Mouse (Mus musculus): ENCODE results near the gene Wdfy2. TPM values are rescaled to one million over a fixed set of nuclear protein-coding genes. Genes with fewer than 3 reads are reported as not detected.
A peak's percentile ranks its signal among the peaks of the same experiment; 100 is the strongest.

Wdfy2 gene
- 16.9 and 18.2 TPM in 2 replicates for polyA plus RNA-seq (2014; fragmentation: Nextera tagmentation; extraction: Ambion mirVana)

GRCm38 (mm10) chr14:62837641-62838252, at the start of gene Wdfy2:
Gene Wdfy2, plus strand, starts transcription at chr14:62837678.
- Histone ChIP-seq H3K4me1 (ENCODE audit: control insufficient read depth, insufficient read depth, low read length) (peaks cover 7% of the 10 kb centered on the region), H3K36me3 (ENCODE audit: control insufficient read depth, insufficient read depth, low read length) (no peaks in the 10 kb centered on the region), H3K4me2 (ENCODE audit: low read depth) (peak within 1 kb of the TSS; percentile 80), H3K27me3 (ENCODE audit: control insufficient read depth, insufficient read depth, low read length) (no peaks in the 10 kb centered on the region), H3K9ac (ENCODE audit: low read length) (peak within 1 kb of the TSS; percentile 68), H3K9me3 (ENCODE audit: control insufficient read depth, low read length) (no peaks in the 10 kb centered on the region), H3K4me3 (ENCODE audit: low read depth, low read length) (peak within 1 kb of the TSS; percentile 75), H3K27ac (ENCODE audit: low read depth, low read length) (peak within 1 kb of the TSS; percentile 45; the same call in 1 of the 2 replicates)
- peak; percentile 96 for ATAC-seq (ENCODE audit: insufficient read depth, low FRiP score, low TSS enrichment)
- WGBS: 1% methylated on average over 48 of the region's 49 CpGs
- DNase-seq (ENCODE audit: low spot score): no peak

GRCm38 (mm10) chr14:62789282-62789681, 48.2 kb upstream of the Wdfy2 start:
- Histone ChIP-seq H3K27ac (ENCODE audit: low read depth, low read length) (no peak overlapping the region), H3K9ac (ENCODE audit: low read length) (no peak overlapping the region), H3K4me1 (ENCODE audit: control insufficient read depth, insufficient read depth, low read length) (no peaks in the 10 kb centered on the region), H3K9me3 (ENCODE audit: control insufficient read depth, low read length) (no peaks in the 10 kb centered on the region), H3K27me3 (ENCODE audit: control insufficient read depth, insufficient read depth, low read length) (no peaks in the 10 kb centered on the region), H3K4me3 (ENCODE audit: low read depth, low read length) (no peak overlapping the region), H3K36me3 (ENCODE audit: control insufficient read depth, insufficient read depth, low read length) (no peaks in the 10 kb centered on the region), H3K4me2 (ENCODE audit: low read depth) (no peak overlapping the region)
- ATAC-seq (ENCODE audit: insufficient read depth, low FRiP score, low TSS enrichment) (no peak), DNase-seq (ENCODE audit: low spot score) (no peak)
- WGBS: 59% methylated on average over 4 of the region's 4 CpGs

GRCm38 (mm10) chr14:62795719-62796118, 41.8 kb upstream of the Wdfy2 start:
- DNase-seq (ENCODE audit: low spot score) (no peak), ATAC-seq (ENCODE audit: insufficient read depth, low FRiP score, low TSS enrichment) (no peak)
- 78% methylated on average over 7 of the region's 7 CpGs for WGBS
- H3K9me3 ChIP-seq (ENCODE audit: control insufficient read depth, low read length): no peaks in the 10 kb centered on the region
- H3K4me1 ChIP-seq (ENCODE audit: control insufficient read depth, insufficient read depth, low read length): peaks cover 4% of the 10 kb centered on the region; the same call in 1 of the 2 replicates
- H3K4me2 ChIP-seq (ENCODE audit: low read depth): no peak overlapping the region
- H3K27me3 ChIP-seq (ENCODE audit: control insufficient read depth, insufficient read depth, low read length): no peaks in the 10 kb centered on the region
- no peak overlapping the region for H3K4me3 ChIP-seq (ENCODE audit: low read depth, low read length)
- no peak overlapping the region for H3K27ac ChIP-seq (ENCODE audit: low read depth, low read length)
- H3K36me3 ChIP-seq (ENCODE audit: control insufficient read depth, insufficient read depth, low read length): no peaks in the 10 kb centered on the region
- H3K9ac ChIP-seq (ENCODE audit: low read length): no peak overlapping the region

GRCm38 (mm10) chr14:62798608-62799101, 38.8 kb upstream of the Wdfy2 start:
- H3K4me1 ChIP-seq (ENCODE audit: control insufficient read depth, insufficient read depth, low read length): peaks cover 4% of the 10 kb centered on the region; the same call in 1 of the 2 replicates
- H3K9ac ChIP-seq (ENCODE audit: low read length): no peak overlapping the region
- no peaks in the 10 kb centered on the region for H3K27me3 ChIP-seq (ENCODE audit: control insufficient read depth, insufficient read depth, low read length)
- peak; percentile 19 for DNase-seq (ENCODE audit: low spot score)
- ATAC-seq (ENCODE audit: insufficient read depth, low FRiP score, low TSS enrichment): no peak
- no peak overlapping the region for H3K27ac ChIP-seq (ENCODE audit: low read depth, low read length)
- no peaks in the 10 kb centered on the region for H3K36me3 ChIP-seq (ENCODE audit: control insufficient read depth, insufficient read depth, low read length)
- H3K4me2 ChIP-seq (ENCODE audit: low read depth): no peak overlapping the region
- no peak overlapping the region for H3K4me3 ChIP-seq (ENCODE audit: low read depth, low read length)
- H3K9me3 ChIP-seq (ENCODE audit: control insufficient read depth, low read length): no peaks in the 10 kb centered on the region
- WGBS: under 1% methylated on average over 4 of the region's 4 CpGs

- Histone ChIP-seq H3K27ac (ENCODE audit: low read depth, low read length) (no peak overlapping the region), H3K4me3 (ENCODE audit: low read depth, low read length) (no peak overlapping the region), H3K9ac (ENCODE audit: low read length) (no peak overlapping the region), H3K27me3 (ENCODE audit: control insufficient read depth, insufficient read depth, low read length) (no peaks in the 10 kb centered on the region), H3K4me2 (ENCODE audit: low read depth) (no peak overlapping the region), H3K4me1 (ENCODE audit: control insufficient read depth, insufficient read depth, low read length) (peaks cover 4% of the 10 kb centered on the region; the same call in 1 of the 2 replicates), H3K9me3 (ENCODE audit: control insufficient read depth, low read length) (no peaks in the 10 kb centered on the region), H3K36me3 (ENCODE audit: control insufficient read depth, insufficient read depth, low read length) (no peaks in the 10 kb centered on the region)
- no peak for DNase-seq (ENCODE audit: low spot score)
- 81% methylated on average over 3 of the region's 3 CpGs for WGBS
- ATAC-seq (ENCODE audit: insufficient read depth, low FRiP score, low TSS enrichment): no peak
Observed at GRCm38 (mm10) chr14:62800791-62801190, 36.7 kb upstream of the Wdfy2 start.

GRCm38 (mm10) chr14:62803204-62803603, 34.3 kb upstream of the Wdfy2 start:
- Histone ChIP-seq H3K4me2 (ENCODE audit: low read depth) (no peak overlapping the region), H3K27me3 (ENCODE audit: control insufficient read depth, insufficient read depth, low read length) (no peaks in the 10 kb centered on the region), H3K27ac (ENCODE audit: low read depth, low read length) (no peak overlapping the region), H3K4me1 (ENCODE audit: control insufficient read depth, insufficient read depth, low read length) (peaks cover 4% of the 10 kb centered on the region; the same call in 1 of the 2 replicates), H3K36me3 (ENCODE audit: control insufficient read depth, insufficient read depth, low read length) (no peaks in the 10 kb centered on the region), H3K9me3 (ENCODE audit: control insufficient read depth, low read length) (no peaks in the 10 kb centered on the region), H3K9ac (ENCODE audit: low read length) (no peak overlapping the region), H3K4me3 (ENCODE audit: low read depth, low read length) (no peak overlapping the region)
- no peak for DNase-seq (ENCODE audit: low spot score)
- WGBS: 61% methylated on average over 5 of the region's 5 CpGs
- no peak for ATAC-seq (ENCODE audit: insufficient read depth, low FRiP score, low TSS enrichment)

- H3K4me3 ChIP-seq (ENCODE audit: low read depth, low read length): no peak overlapping the region
- H3K27me3 ChIP-seq (ENCODE audit: control insufficient read depth, insufficient read depth, low read length): no peaks in the 10 kb centered on the region
- H3K4me2 ChIP-seq (ENCODE audit: low read depth): no peak overlapping the region
- H3K9ac ChIP-seq (ENCODE audit: low read length): no peak overlapping the region
- H3K9me3 ChIP-seq (ENCODE audit: control insufficient read depth, low read length): no peaks in the 10 kb centered on the region
- no peaks in the 10 kb centered on the region for H3K4me1 ChIP-seq (ENCODE audit: control insufficient read depth, insufficient read depth, low read length)
- DNase-seq (ENCODE audit: low spot score): no peak
- no peak overlapping the region for H3K27ac ChIP-seq (ENCODE audit: low read depth, low read length)
- no peak for ATAC-seq (ENCODE audit: insufficient read depth, low FRiP score, low TSS enrichment)
- H3K36me3 ChIP-seq (ENCODE audit: control insufficient read depth, insufficient read depth, low read length): no peaks in the 10 kb centered on the region
- WGBS: 71% methylated on average over 3 of the region's 3 CpGs
Observed at GRCm38 (mm10) chr14:62806921-62807320, 30.6 kb upstream of the Wdfy2 start.

GRCm38 (mm10) chr14:62808661-62809523, 28.6 kb upstream of the Wdfy2 start:
- no peaks in the 10 kb centered on the region for H3K27me3 ChIP-seq (ENCODE audit: control insufficient read depth, insufficient read depth, low read length)
- DNase-seq (ENCODE audit: low spot score): no peak
- H3K4me1 ChIP-seq (ENCODE audit: control insufficient read depth, insufficient read depth, low read length): no peaks in the 10 kb centered on the region
- no peak overlapping the region for H3K9ac ChIP-seq (ENCODE audit: low read length)
- no peaks in the 10 kb centered on the region for H3K9me3 ChIP-seq (ENCODE audit: control insufficient read depth, low read length)
- no peak overlapping the region for H3K4me2 ChIP-seq (ENCODE audit: low read depth)
- WGBS: 62% methylated on average over 7 of the region's 7 CpGs
- no peak overlapping the region for H3K4me3 ChIP-seq (ENCODE audit: low read depth, low read length)
- ATAC-seq (ENCODE audit: insufficient read depth, low FRiP score, low TSS enrichment): no peak
- H3K36me3 ChIP-seq (ENCODE audit: control insufficient read depth, insufficient read depth, low read length): no peaks in the 10 kb centered on the region
- no peak overlapping the region for H3K27ac ChIP-seq (ENCODE audit: low read depth, low read length)
